Mouse (Mus musculus): ENCODE results near the gene Htr1d. TPM values are rescaled to one million over a fixed set of nuclear protein-coding genes. Genes with fewer than 3 reads are reported as not detected.

Htr1d gene
- 0.15 TPM in 1 of 2 replicates, not detected in the other for total RNA-seq (2021)
- long read RNA-seq, experiment 1, result 0 reads
- long read RNA-seq, experiment 2, partial matches to known transcripts, result 0 of 1 reads
- long read RNA-seq, experiment 2, other reads (novel, unspliced or antisense), result 0 of 1 reads

DNA sequence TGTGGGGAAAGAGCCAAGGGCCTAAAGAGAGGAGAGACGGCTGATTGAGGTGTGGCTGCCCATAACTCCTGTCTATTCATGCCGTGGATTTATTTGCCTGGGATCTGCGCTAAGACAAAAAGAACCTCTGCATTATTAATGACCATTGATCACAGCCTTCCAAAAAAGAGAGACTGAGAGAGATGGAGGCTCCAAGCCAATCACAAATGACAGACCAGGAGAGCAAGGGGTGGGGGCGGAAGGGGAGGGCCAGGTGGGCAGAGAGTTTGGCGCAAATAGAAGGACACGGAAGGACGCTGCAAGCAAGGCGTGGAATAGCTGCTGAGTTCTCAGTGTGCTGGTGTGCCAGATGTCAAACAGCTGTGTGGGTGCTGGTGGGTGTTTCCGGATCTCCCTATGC, at the start of gene Htr1d:
Gene Htr1d (plus strand): TSS at position 301 of the 400 bp plus-strand sequence.
- no peak for DNase-seq

DNA sequence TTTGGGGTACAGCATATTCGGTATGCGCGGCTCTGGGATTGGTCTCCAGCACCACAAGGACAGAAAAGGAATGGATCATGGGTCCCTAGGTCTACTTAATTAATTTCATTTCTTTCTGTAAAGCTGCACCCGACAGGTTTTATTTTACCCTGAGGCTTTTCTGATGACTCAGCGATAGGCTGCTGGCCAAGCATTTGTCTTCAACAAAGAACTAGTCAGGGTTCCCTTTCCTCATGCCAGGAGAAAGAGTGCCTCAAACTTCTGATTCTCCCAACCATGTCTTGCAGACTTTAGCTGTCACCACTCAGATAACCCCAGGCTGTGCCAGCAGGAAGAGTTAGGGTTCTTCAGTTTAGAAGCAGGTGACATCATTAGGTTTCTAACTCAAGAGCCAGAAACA, 46.3 kb upstream of the Htr1d start:
- peak; percentile 52 for DNase-seq

DNA sequence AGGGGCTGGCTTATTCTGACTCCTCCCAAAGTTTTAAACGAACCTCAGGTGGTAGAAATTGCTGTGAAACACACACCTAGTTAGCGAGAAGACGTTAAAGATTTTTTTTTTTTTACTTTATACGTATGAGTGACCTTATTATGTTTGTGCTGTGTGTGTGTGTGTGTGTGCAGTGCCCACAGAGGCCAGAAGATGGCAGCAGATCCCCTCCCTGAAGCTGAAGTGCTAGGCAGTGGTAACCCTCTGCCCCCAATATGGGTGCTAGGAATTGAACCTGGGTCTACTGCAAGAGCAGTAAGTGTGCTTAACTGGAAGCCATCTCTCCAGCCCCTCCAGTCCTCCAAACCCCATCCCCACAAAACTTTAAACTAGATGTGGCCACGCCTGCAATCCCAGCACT, 40.3 kb upstream of the Htr1d start:
- no peak for DNase-seq

DNA sequence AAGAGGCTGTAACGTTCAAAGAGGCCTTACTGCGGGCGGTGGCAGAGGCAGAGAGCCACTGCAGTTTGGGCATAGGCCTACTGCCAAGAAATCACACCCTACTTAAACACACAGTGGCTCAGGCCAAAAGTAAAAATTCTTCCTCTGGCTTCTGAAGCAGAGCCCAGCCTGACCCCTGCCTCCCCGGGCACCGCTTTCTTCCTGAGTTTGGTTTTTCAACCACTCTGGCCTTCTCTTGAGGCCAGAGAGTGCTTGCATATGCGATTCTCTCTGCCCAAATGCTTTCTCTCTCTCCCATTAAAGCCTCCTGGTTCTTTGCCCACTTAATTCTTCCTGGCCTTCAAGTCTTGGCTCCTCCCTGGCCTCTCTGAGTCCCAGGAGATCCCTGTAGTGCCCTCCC, 39.5 kb upstream of the Htr1d start:
- DNase-seq, result peak; percentile 24

DNA sequence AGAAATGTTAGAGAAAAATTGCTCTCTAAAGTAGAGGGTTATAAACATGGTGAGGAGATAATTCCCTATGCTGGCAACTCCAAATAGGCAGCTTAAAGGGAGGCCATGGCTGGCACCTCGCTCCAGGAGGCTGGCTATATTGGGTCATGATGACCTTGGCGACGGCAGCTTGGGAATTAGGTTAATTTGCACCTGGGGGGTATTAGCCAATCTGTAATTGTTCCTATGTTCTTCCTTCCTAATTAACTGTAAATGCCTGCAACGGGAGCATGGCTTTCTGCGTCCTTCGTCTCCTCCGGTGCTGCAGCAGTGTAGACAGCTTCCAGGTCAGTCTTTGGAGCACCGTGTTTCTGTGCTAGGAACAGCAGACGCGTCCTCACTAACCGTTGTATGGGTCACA, 36.1 kb upstream of the Htr1d start:
- no peak for DNase-seq

DNA sequence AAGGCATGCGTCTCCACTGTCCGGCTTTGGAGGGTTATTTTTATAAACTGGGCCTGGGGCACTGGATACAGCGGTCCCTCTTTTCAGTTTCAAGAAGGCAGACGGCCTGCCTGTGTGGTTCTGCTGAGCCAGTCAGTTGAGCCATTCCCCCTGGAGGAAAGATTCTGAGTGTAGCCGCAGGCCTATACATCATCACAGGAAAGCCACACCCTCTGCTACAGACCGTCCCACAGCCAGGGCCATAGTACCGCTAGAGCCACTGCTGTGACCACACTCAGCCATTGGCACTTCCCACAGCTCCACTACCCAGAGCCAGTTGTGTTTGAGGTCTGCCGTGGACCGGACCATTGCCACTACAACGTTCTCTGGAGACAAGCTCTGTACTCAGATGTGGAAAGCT, 21.5 kb upstream of the Htr1d start:
- DNase-seq, result no peak

DNA sequence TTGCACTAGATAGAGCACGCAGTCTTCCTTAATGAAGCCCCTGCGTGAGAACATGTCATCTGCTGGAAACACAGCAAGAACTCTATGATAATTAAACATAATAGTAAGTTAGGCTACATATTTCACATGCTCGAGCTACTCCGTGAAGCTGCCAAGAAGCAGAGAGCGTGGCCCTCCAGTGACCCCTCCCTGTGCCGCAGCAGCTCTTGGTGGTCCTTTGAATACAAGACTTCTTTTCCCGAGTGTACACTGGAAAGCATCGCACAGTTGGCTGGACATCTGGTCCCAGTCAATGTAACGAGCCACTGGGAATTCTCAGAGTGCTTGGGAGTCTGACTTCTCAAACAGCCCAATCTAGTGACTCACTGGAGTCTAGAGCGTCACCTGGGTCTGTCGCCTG, 15.5 kb upstream of the Htr1d start:
- no peak for DNase-seq

DNA sequence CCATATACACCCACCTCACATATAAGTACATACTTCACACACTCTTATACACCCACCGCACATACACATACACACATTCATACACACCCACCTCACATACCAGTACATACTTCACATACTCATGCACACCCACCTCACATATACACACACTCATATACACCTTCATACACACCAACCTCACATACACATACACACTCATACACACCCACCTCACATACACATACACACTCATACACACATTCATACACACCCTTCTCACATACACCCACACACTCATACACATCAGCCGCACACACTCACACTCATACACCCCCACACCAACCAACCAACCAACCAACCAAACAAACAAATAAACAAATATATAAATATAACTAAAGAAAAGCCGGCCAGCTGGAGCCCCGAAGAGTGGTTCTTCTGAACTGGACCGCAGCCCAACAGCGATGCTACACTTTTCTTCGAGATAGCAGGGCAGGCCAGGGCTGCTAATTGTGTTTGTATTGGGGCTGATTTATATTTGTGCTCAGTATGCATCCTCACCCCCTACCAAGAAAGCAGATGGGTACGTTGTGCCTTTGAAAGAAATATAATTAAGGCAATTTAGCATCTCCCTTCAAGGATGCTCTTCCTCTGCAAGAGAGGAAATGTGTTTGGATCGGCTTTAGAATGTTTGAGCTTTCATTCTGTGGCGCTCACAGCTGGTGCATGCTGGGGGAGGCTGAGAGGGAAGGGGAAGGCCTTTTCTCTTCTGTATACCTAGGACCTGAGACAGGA, 11.1 kb upstream of the Htr1d start:
- DNase-seq, result no peak

DNA sequence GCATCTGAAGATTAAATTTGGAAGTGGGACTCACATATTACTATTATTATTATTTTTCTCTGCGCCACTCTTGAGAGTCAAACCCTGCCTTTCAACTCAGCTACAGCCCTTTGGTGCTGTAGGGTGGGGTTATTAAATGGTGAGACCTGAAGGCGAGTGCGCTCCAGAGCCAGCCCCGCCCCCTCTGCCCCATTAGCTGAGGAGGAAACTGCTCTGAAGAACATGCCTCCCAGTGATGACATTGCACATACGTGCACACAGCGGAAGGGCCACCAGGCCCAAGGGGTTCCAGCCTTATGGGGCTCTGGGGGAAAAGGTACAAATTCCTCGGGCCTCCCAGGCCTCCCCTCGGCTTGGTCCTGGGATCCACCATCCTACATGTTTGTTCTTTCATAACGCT, 7.8 kb upstream of the Htr1d start:
- no peak for DNase-seq

DNA sequence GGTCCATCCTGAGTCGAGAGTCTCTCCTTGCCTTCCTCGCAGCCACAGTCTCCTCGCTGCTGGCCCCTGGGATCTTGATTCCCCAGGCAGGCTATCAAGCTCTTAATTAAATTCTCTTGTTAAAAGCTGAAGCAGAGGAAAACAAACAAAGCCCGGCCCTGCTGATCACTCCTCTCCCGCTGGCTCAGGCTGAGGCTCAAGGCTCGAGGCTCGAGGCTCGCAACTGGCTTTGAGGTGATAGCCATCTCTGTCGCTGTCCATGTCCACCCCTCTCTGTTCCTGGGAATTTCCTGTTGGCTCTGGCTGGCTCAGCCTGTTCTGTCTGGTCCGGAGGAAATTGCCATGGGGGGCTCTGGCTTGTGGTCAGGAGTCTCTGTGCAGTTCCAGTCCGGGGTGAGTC, 4.4 kb upstream of the Htr1d start:
- DNase-seq, result no peak

DNA sequence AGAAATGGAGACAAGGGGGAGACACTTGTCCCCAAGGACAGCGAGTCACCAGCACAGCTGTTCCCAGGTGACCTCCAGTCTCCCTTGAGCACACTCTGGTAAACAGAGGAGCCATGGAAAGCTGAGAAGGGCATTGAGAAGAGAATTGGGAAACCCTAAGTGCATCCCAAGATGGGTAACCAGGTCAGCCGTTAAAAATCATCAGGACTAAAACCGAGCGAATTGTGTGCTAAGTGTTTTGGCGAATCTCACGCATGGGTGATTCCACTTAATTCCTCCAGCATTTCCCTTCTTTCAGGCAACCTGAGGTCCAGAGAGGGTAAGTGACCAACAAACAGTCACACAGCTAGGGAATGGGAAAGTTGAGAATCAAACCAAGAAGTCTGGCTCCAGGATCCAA, 3.9 kb upstream of the Htr1d start:
- DNase-seq, result no peak

DNA sequence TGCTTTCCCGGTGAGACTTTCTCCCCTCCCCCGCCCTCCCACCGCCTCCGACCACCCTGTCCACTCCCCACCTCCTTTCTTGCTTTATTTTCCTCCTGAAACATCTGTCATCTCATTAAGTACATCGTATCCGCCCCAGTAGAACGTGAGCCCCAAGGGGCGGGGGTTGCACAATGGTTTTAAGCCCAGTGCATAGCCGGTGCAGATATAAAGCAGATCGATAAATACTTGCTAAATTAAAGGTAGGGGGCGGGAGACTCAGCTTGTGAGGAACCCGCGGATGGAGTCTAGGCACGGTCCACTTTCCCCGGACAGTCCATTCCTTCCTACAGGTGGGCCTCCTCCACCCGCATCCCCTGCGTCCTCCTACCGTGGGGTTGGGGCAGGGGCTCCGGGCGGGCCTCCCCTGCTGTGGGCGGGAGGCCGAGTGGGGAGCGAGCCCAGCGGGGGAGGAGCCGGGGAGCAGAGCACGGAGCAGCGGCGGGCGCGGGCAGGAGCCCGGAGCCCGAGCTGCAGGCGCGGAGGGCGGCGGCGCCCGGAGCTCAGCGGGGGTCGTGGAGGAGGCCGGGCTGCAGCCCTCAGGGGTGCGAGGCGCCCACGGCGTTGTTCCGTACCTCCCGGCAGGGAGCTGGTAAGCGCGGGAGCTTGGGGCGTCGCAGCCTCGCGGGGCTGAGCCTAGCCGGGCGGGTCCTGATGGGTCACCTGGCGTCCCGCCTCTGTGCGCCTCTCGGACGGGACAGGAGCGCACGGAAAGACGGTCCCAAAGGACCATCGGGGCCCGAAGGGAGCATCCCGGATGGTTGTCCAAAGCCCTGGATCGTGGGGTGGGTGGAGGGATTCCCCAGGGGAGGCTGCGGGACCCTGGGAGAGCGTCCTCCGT, 1.0 kb downstream of the Htr1d start:
- peak; percentile 27 for DNase-seq

DNA sequence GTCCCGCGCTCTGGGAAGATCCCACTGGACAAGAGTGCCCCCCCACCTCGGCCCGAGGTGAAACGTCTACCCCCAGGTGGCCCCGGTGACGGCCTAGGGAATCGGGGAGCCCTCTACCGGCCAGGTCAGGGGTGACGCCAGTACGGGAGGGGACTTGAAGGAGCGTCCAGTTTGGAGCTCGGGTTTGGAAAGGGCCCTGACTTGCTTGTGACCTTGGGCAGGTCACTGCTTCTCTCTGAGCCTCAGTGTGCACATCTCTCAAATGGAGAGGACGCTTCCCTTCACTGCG, 1.6 kb downstream of the Htr1d start:
- peak; percentile 43 for DNase-seq

DNA sequence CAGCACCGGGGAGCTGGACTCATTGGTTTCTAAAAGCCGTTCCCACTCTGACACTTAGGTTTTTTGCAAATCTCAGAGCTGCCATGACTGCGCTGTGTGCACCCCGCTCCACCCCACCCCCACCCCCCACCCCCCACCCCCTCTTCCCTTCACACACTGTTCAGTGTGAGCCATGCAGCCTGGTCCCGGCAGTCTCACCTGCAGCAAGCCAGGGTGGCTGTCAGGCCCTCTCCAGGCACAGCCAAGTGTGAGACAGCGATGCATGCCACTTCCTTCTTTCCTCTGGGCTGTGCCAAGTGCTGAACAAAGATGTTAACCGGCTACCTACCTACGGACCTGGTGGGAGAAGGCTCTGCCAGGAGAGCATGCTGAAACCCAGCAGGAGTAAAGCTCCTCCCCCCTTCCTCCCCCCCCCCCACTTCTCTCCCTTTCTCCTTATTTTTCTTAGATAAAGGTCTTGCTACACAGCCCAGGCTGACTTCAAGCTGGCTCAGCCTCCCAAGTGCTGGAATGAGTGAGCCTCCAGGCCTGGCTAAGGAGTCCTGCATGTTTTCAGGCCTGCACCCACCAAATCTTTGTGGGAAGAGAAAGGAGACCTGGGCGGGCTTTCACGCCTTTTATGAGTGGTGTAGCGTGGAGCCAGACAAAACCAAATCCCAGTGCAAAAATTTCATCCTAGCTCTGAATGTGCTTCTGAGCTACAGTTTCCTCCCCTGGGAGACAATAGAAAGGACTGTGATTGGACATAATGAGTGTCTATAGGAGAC, 7.5 kb downstream of the Htr1d start:
- no peak for DNase-seq

DNA sequence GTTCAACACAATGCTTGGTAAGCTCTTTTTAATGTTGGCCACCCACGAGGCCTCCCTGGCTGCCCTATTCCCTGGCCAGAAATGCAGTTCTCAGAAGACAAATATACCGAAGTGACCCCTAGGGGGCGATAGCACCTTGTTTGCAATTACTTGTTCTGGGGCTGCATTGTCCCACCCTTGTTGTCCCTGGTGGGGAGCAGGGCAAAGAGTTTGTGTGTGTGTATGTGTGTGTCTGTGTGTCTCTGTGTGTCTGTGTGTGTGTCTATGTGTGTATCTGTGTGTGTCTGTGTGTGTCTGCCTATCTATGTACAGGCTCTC, 8.0 kb downstream of the Htr1d start:
- DNase-seq, result peak; percentile 77

DNA sequence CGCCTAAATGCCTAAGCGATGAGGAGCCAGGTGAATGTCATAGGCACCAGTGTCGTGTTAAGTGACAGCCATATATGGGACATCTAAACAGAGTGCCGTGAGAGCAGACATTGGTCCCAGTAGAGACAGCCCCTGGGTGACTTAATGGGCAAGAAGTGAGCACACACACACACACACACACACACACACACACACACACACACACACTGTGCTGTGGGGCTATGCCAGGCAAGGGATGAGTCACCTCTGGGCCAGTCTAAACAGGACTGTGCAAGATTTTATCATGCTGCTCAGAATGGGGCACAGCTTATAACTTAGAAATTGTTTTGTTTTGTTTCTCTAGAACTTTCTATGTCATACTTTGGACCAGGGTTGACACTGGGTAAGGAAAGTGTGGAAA, 10.7 kb downstream of the Htr1d start:
- DNase-seq, result peak; percentile 71

DNA sequence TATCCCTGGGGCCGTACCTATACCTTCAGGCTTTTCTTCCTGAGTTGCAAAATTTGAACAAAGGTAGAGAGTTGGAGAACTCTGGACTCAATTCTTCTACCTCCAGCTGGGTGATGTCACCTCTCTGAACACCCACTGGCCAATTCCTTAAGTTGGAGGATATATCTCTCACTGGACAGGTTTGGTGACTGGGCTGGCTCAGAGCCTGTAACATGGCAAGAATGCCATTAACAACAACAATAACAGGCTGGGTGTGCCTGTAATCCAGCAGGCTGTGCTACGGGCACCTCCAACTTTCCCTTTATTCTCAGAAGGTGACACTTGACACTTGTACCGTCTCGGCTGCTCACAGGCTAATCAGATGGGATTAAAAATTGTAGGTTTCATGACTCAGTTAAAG, 15.8 kb downstream of the Htr1d start:
- DNase-seq, result no peak

DNA sequence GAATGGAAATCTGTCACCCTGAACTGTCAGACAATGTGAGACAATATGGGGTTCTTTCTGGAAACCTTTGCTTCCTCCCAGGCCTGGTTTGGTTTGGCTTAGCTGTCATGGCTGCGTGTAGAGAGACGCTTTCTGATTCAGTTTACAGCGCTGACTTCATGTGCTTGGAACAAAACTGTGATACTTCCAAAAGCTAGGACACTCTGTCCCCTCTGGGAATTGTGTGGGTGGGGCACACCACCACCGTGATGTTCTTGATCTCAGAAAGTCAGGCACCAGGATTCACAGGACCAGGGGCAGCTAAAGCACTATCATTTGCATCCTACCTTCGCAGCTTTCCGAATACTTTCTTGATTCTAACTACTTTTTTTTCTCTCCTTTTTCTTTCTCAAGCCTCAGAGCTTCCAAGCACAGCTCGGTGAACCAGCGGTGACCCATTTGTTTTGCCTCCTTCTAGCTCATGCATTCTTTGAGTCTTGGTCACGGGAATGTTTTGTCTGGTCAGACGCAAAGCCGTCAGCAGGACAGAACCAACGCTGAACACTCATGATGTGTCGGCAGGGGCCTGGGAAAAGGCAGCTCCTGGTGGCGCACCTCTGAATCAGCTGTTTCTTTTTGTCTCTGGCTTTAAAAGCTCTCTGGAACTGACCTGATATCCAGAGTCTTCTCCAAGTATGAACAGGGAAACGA, 18.2 kb downstream of the Htr1d start:
- no peak for DNase-seq

DNA sequence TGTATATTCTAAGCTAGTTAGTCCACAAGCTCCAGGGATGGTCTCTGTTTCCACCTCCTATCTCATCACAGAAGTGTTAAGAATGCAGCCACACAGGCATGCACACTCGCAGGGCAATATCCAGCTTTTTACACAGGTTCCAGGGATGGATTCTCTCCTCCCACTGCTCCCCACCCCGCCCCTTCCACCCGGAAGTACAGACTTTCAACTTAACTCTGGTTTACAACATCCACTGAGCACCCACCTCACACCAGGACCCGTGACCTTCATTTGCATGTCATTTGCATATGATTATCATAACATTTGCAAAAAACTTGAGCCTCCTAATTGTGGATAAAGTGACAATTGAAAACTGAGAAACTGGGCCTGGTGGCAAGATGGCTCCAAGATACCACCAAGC, 21.2 kb downstream of the Htr1d start:
- DNase-seq, result no peak

DNA sequence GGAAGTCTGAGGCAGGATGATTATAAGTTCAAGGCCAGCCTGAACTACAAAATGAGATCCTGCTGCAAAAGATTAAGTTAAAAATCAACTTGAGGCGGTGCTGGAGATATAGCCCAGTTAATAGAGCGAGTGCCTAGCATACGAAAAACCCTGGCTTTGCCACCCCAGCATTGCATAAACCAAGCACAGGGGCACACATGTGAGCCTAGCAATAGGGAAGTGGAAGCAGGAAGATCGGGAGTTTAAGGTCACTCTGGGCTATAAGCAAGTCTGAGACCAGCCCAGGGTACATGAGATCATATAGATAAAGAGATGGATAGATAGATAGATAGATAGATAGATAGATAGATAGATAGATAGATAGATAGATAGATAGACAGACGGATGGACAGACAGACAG, 26.5 kb downstream of the Htr1d start:
- no peak for DNase-seq

DNA sequence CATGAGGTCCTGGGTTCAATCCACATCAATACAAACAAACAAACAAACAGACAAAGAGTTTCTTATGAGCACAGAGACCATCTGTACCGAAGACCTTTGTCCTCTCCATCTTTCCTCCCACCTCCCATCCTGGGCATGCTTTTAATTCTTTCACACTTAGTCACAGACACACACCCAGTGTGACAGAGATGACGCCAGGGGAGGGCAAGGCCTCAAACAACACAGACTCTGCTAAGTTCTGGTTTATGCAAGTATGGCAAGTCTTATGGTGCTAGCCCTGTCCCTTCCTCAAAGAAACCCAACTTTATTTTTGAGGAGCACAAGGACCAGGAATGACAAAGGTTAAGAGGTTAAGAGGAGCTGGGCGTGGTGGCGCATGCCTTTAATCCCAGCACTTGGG, 26.9 kb downstream of the Htr1d start:
- DNase-seq, result no peak

DNA sequence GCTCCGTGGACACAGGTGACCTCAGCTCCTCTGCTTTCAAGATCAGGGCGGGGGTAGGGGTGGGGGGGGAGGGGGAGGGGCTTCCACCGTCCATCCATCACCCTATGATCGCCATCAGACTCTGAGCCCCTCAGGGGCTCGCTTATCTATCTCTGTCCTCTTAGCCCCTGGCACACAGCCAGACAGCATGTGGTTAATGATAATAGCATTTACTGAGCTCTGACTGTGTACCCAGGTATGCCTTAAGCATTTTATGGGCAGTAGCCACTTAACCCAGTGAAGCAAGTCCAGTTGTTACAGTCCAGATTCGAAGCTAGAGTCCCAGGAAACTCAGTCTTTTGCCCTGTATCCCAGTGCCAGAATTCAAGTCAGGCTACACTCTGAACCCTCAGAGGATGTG, 28.2 kb downstream of the Htr1d start:
- DNase-seq, result no peak

DNA sequence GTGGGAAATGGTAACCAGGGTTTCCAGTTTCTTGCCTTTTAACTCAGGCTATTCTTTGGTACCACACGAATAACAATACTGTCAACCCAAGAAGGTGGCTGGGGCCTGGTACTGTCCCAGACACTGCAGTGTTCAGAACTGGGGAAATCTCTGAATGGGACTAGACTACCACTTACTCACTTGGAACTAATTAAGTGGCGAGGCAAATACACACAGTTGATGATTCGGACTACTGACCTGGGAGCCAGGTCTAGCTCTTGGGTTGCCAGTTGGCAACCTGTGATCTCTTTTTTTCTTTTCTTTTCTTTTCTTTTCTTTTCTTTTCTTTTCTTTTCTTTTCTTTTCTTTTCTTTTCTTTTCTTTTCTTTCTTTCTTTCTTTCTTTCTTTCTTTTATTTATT, 29.0 kb downstream of the Htr1d start:
- DNase-seq, result no peak

Data from adrenal gland, postnatal 14 days (tissue).